Mouse (Mus musculus) limb, embryonic 12.5 days (tissue): ENCODE results near the gene Slc13a5. TPM values are rescaled to one million over a fixed set of nuclear protein-coding genes. Genes with fewer than 3 reads are reported as not detected.

Experiments
- ATAC-seq: fragments of 200-750 bp; cut with Nextera tagmentation; 2 replicates; pipeline ENCODE4 v1.8.0; 2017; ENCODE audit warnings: low read depth, moderate TSS enrichment; ENCODE audit not compliant: insufficient number of reproducible peaks, insufficient read depth, low FRiP score, low TSS enrichment
- H3K27ac ChIP-seq: fragments of 300-500 bp; sonication (generic); 2 replicates; pipeline ENCODE4 v1.5.1; 2016; ENCODE audit warnings: mild to moderate bottlenecking, moderate library complexity
- H3K27me3 ChIP-seq: fragments of 300-500 bp; sonication (generic); 2 replicates; pipeline ENCODE4 v1.6.1; 2016; ENCODE audit warnings: mild to moderate bottlenecking, moderate library complexity
- H3K36me3 ChIP-seq: fragments of 300-500 bp; sonication (generic); 2 replicates; pipeline ENCODE4 v1.6.1; 2016; ENCODE audit warnings: mild to moderate bottlenecking, moderate library complexity
- H3K4me1 ChIP-seq: fragments of 300-500 bp; sonication (generic); replicated peaks from 2 replicates; pipeline ENCODE4 v1.6.1; 2016
- H3K4me2 ChIP-seq: fragments of 300-500 bp; sonication (generic); 2 replicates; pipeline ENCODE4 v1.6.1; 2016; ENCODE audit warnings: mild to moderate bottlenecking, moderate library complexity
- H3K4me3 ChIP-seq: fragments of 300-500 bp; sonication (generic); replicated peaks from 2 replicates; pipeline ENCODE4 v1.5.1; 2016; ENCODE audit warnings: mild to moderate bottlenecking
- H3K9ac ChIP-seq: fragments of 300-500 bp; sonication (generic); replicated peaks from 2 replicates; pipeline ENCODE4 v1.6.1; 2016; ENCODE audit warnings: mild to moderate bottlenecking, moderate library complexity
- H3K9me3 ChIP-seq: fragments of 300-500 bp; sonication (generic); 2 replicates; pipeline ENCODE4 v1.6.1; 2016; ENCODE audit warnings: mild to moderate bottlenecking, moderate library complexity
- WGBS: fragments of 180-500 bp; shearing (Covaris S2); methylation state at CpG from one replicate; pipeline ENCODE4 v1.1.7; 2016; 5-methylcytosine and 5-hydroxymethylcytosine counted together
- polyA plus RNA-seq: library from polyadenylated mRNA; unstranded; fragments of >200 nt; fragmentation: Nextera tagmentation; extraction: Ambion mirVana; gene quantifications from 2 replicates; pipeline ENCODE4 v1.2.1, GENCODE M21; 2016

The Slc13a5 gene
- polyA plus RNA-seq, 1 experiment from 2014 or later = not detected

DNA sequence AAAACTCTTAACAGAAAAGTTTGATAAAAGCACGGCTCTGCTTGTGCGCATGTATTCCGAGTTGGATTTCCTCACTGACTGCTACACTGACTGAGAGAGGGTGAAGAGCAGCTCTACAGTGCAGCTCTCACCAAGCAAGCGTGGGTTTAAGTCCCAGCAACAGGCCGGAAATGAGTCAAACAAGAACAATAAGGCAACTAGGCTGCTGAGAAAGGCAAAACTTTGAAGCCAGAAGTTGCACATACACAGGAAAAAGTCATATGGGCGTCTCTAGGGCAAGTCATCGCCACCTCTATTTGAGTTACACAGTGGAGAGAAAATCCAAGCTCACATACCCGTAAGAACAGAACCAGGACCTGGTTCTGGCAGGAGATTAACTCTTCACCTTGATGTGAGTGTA, 70.5 kb downstream of the Slc13a5 start:
- H3K36me3 ChIP-seq = peaks cover 63% of the 10 kb centered on the region
- no peak overlapping the region for H3K9ac ChIP-seq
- no peak overlapping the region for H3K4me2 ChIP-seq
- ATAC-seq = no peak
- no peaks in the 10 kb centered on the region for H3K9me3 ChIP-seq
- WGBS = 90% methylated on average over 8 of the region's 8 CpGs
- no peak overlapping the region for H3K27ac ChIP-seq
- no peaks in the 10 kb centered on the region for H3K4me1 ChIP-seq
- no peaks in the 10 kb centered on the region for H3K27me3 ChIP-seq
- H3K4me3 ChIP-seq = no peak overlapping the region

DNA sequence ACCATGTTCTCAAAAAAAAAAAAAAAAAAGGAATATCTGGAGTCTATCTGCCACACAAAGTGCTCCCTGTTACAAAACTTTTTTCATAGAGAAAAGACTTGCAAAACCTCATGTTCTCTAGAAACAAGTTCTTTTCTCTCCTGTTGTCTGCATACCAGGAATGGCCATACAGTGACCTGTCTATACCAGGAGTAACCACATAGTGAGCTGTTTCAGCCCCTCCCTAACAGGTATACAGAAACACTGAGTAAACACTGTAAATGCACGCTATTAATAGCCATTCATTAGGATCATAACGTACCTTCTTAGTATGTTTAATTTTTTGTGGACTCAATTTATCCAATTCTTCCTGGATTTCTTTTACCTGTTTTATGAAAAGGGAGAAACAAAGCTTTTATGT, 72.8 kb downstream of the Slc13a5 start:
- H3K9me3 ChIP-seq = no peaks in the 10 kb centered on the region
- H3K27ac ChIP-seq = no peak overlapping the region
- no peak overlapping the region for H3K9ac ChIP-seq
- WGBS = 92% methylated on average over 2 of the region's 2 CpGs
- H3K4me2 ChIP-seq = no peak overlapping the region
- ATAC-seq = no peak
- peaks cover 65% of the 10 kb centered on the region for H3K36me3 ChIP-seq
- H3K4me3 ChIP-seq = no peak overlapping the region
- no peaks in the 10 kb centered on the region for H3K4me1 ChIP-seq
- no peaks in the 10 kb centered on the region for H3K27me3 ChIP-seq

Other genes starting within 250 kb of the Slc13a5 start
- 0.31 and 0.32 TPM in 2 replicates for gene Aipl1, start 229.7 kb downstream of the Slc13a5 start, polyA plus RNA-seq
- 133 and 138 TPM in 2 replicates for gene Pimreg, start 225.2 kb downstream of the Slc13a5 start, polyA plus RNA-seq
- 0.13 and 0.18 TPM in 2 replicates for gene Pitpnm3, start 131.4 kb downstream of the Slc13a5 start, polyA plus RNA-seq
- 0.81 and 1.1 TPM in 2 replicates for gene Gm43951, start 60.4 kb downstream of the Slc13a5 start, polyA plus RNA-seq
- gene 4933427D14Rik, start 59.8 kb downstream of the Slc13a5 start, polyA plus RNA-seq = 17.1 and 21.5 TPM in 2 replicates
- gene Txndc17, start 59.7 kb downstream of the Slc13a5 start, polyA plus RNA-seq = 200 and 201 TPM in 2 replicates
- 48.2 and 48.8 TPM in 2 replicates for gene Med31, start 51.6 kb downstream of the Slc13a5 start, polyA plus RNA-seq
- 1.6 and 1.9 TPM in 2 replicates for gene Xaf1, start 34.4 kb upstream of the Slc13a5 start, polyA plus RNA-seq
- not detected in 2 replicates for gene Fbxo39, start 47.2 kb upstream of the Slc13a5 start, polyA plus RNA-seq
- gene Tekt1, start 95.2 kb upstream of the Slc13a5 start, polyA plus RNA-seq = 4.7 and 6.0 TPM in 2 replicates
- gene Smtnl2, start 144.5 kb upstream of the Slc13a5 start, polyA plus RNA-seq = 25.7 and 29.0 TPM in 2 replicates
- 0.15 and 0.36 TPM in 2 replicates for gene Ggt6, start 168.3 kb upstream of the Slc13a5 start, polyA plus RNA-seq
- gene Mybbp1a, start 174.1 kb upstream of the Slc13a5 start, polyA plus RNA-seq = 173 and 176 TPM in 2 replicates
- 2.1 and 2.2 TPM in 2 replicates for gene Spns2, start 222.7 kb upstream of the Slc13a5 start, polyA plus RNA-seq